Mouse (Mus musculus): Measurements from ENCODE around the gene Rgs6.

Rgs6 gene

GRCm38 (mm10) chr12:82855333-82856107 is 267.4 kb downstream of the Rgs6 start:
- no peak for DNase-seq (ENCODE audit: low spot score in 2 of 2)

GRCm38 (mm10) chr12:82865686-82866085 is 277.6 kb downstream of the Rgs6 start:
- DNase-seq (ENCODE audit: low spot score in 2 of 2), result no peak

- no peak for DNase-seq (ENCODE audit: low spot score in 2 of 2)
Observed at GRCm38 (mm10) chr12:82880711-82881110, 292.6 kb downstream of the Rgs6 start.

- no peak for DNase-seq (ENCODE audit: low spot score in 2 of 2)
Observed at GRCm38 (mm10) chr12:82883079-82883478, 295.0 kb downstream of the Rgs6 start.

GRCm38 (mm10) chr12:82894971-82895838 is 307.1 kb downstream of the Rgs6 start:
- no peak for DNase-seq (ENCODE audit: low spot score in 2 of 2)

GRCm38 (mm10) chr12:82905773-82906172 is 317.7 kb downstream of the Rgs6 start:
- DNase-seq (ENCODE audit: low spot score in 2 of 2), result no peak

GRCm38 (mm10) chr12:82910846-82911245 is 322.8 kb downstream of the Rgs6 start:
- no peak for DNase-seq (ENCODE audit: low spot score in 2 of 2)

- DNase-seq (ENCODE audit: low spot score in 2 of 2), result no peak
Observed at GRCm38 (mm10) chr12:82914127-82914526, 326.0 kb downstream of the Rgs6 start.

GRCm38 (mm10) chr12:82920146-82920545 is 332.1 kb downstream of the Rgs6 start:
- DNase-seq (ENCODE audit: low spot score in 2 of 2), result no peak

GRCm38 (mm10) chr12:82921287-82922015 is 333.4 kb downstream of the Rgs6 start:
- DNase-seq (ENCODE audit: low spot score in 2 of 2), result no peak

- DNase-seq (ENCODE audit: low spot score in 2 of 2), result no peak
Observed at GRCm38 (mm10) chr12:82922856-82923506, 334.9 kb downstream of the Rgs6 start.

- no peak for DNase-seq (ENCODE audit: low spot score in 2 of 2)
Observed at GRCm38 (mm10) chr12:82932706-82933461, 344.8 kb downstream of the Rgs6 start.

- DNase-seq (ENCODE audit: low spot score in 2 of 2), result no peak
Observed at GRCm38 (mm10) chr12:82935121-82935762, 347.1 kb downstream of the Rgs6 start.

GRCm38 (mm10) chr12:82935767-82936166 is 347.7 kb downstream of the Rgs6 start:
- no peak for DNase-seq (ENCODE audit: low spot score in 2 of 2)

GRCm38 (mm10) chr12:82940461-82940860 is 352.4 kb downstream of the Rgs6 start:
- DNase-seq (ENCODE audit: low spot score in 2 of 2), result no peak

- peak; percentile 66 to 83 for DNase-seq (ENCODE audit: low spot score in 2 of 2)
Observed at GRCm38 (mm10) chr12:82946507-82946906, 358.4 kb downstream of the Rgs6 start.

- DNase-seq (ENCODE audit: low spot score in 2 of 2), result no peak
Observed at GRCm38 (mm10) chr12:82961111-82961510, 373.0 kb downstream of the Rgs6 start.

- DNase-seq (ENCODE audit: low spot score in 2 of 2), result no peak
Observed at GRCm38 (mm10) chr12:82961852-82962251, 373.8 kb downstream of the Rgs6 start.

GRCm38 (mm10) chr12:82970521-82971105 is 382.5 kb downstream of the Rgs6 start:
- DNase-seq (ENCODE audit: low spot score in 2 of 2), result no peak

- no peak for DNase-seq (ENCODE audit: low spot score in 2 of 2)
Observed at GRCm38 (mm10) chr12:82971176-82971575, 383.1 kb downstream of the Rgs6 start.
